Mouse (Mus musculus): ENCODE measurements around the gene Lclat1. TPM values are rescaled to one million over a fixed set of nuclear protein-coding genes. Genes with fewer than 3 reads are reported as not detected.
A peak's percentile ranks its signal among the peaks of the same experiment; 100 is the strongest.
"Not testable (repeated sequence)": the region's sequence is repeated elsewhere in the genome, so short reads cannot be mapped to it uniquely, and the experiment has no call there.

Gene Lclat1
- total RNA-seq, 1 experiment from 2014 or later: 10.7 TPM

GRCm38 (mm10) chr17:73251812-73252608 is 144.2 kb downstream of the Lclat1 start:
- ATAC-seq (ENCODE audit: extremely low read depth, insufficient number of reproducible peaks, low FRiP score, poor library complexity, severe bottlenecking): no peak

- no peak for ATAC-seq (ENCODE audit: extremely low read depth, insufficient number of reproducible peaks, low FRiP score, poor library complexity, severe bottlenecking)
These were observed 145.6 kb downstream of the Lclat1 start for GRCm38 (mm10) chr17:73253291-73253969.

- no peak for ATAC-seq (ENCODE audit: extremely low read depth, insufficient number of reproducible peaks, low FRiP score, poor library complexity, severe bottlenecking)
These were observed 148.0 kb downstream of the Lclat1 start for GRCm38 (mm10) chr17:73255801-73256200.

- peak; percentile 49 for ATAC-seq (ENCODE audit: extremely low read depth, insufficient number of reproducible peaks, low FRiP score, poor library complexity, severe bottlenecking)
These were observed 150.8 kb downstream of the Lclat1 start for GRCm38 (mm10) chr17:73258620-73259019.

- not testable (repeated sequence) for ATAC-seq (ENCODE audit: extremely low read depth, insufficient number of reproducible peaks, low FRiP score, poor library complexity, severe bottlenecking)
These were observed 151.5 kb downstream of the Lclat1 start for GRCm38 (mm10) chr17:73259258-73259657.

- ATAC-seq (ENCODE audit: extremely low read depth, insufficient number of reproducible peaks, low FRiP score, poor library complexity, severe bottlenecking): no peak
These were observed 154.8 kb downstream of the Lclat1 start for GRCm38 (mm10) chr17:73262558-73262957.

GRCm38 (mm10) chr17:73263077-73263501 is 155.3 kb downstream of the Lclat1 start:
- ATAC-seq (ENCODE audit: extremely low read depth, insufficient number of reproducible peaks, low FRiP score, poor library complexity, severe bottlenecking): peak; percentile 84

- peak; percentile 33; the same call in 1 of the 2 replicates for ATAC-seq (ENCODE audit: extremely low read depth, insufficient number of reproducible peaks, low FRiP score, poor library complexity, severe bottlenecking)
These were observed 163.3 kb downstream of the Lclat1 start for GRCm38 (mm10) chr17:73270871-73271796.

- ATAC-seq (ENCODE audit: extremely low read depth, insufficient number of reproducible peaks, low FRiP score, poor library complexity, severe bottlenecking): no peak
These were observed 164.2 kb downstream of the Lclat1 start for GRCm38 (mm10) chr17:73271797-73272600.

- peak; percentile 90 for ATAC-seq (ENCODE audit: extremely low read depth, insufficient number of reproducible peaks, low FRiP score, poor library complexity, severe bottlenecking)
These were observed 166.0 kb downstream of the Lclat1 start for GRCm38 (mm10) chr17:73273809-73274208.

GRCm38 (mm10) chr17:73275066-73275465 is 167.3 kb downstream of the Lclat1 start:
- ATAC-seq (ENCODE audit: extremely low read depth, insufficient number of reproducible peaks, low FRiP score, poor library complexity, severe bottlenecking): no peak

- no peak for ATAC-seq (ENCODE audit: extremely low read depth, insufficient number of reproducible peaks, low FRiP score, poor library complexity, severe bottlenecking)
These were observed 170.0 kb downstream of the Lclat1 start for GRCm38 (mm10) chr17:73277770-73278169.

GRCm38 (mm10) chr17:73282702-73283101 is 174.9 kb downstream of the Lclat1 start:
- not testable (repeated sequence) for ATAC-seq (ENCODE audit: extremely low read depth, insufficient number of reproducible peaks, low FRiP score, poor library complexity, severe bottlenecking)

GRCm38 (mm10) chr17:73284301-73284700 is 176.5 kb downstream of the Lclat1 start:
- no peak for ATAC-seq (ENCODE audit: extremely low read depth, insufficient number of reproducible peaks, low FRiP score, poor library complexity, severe bottlenecking)

Other genes with a start within 250 kb of the Lclat1 start
- gene Lbh, start 189.7 kb upstream of the Lclat1 start, total RNA-seq (2017): 183 and 185 TPM in 2 replicates

All from neutrophil, adult 5-6 weeks (primary cell).